Comparison of ENCODE assay signal across 7 mouse cellular contexts in the genomic region with DNA sequence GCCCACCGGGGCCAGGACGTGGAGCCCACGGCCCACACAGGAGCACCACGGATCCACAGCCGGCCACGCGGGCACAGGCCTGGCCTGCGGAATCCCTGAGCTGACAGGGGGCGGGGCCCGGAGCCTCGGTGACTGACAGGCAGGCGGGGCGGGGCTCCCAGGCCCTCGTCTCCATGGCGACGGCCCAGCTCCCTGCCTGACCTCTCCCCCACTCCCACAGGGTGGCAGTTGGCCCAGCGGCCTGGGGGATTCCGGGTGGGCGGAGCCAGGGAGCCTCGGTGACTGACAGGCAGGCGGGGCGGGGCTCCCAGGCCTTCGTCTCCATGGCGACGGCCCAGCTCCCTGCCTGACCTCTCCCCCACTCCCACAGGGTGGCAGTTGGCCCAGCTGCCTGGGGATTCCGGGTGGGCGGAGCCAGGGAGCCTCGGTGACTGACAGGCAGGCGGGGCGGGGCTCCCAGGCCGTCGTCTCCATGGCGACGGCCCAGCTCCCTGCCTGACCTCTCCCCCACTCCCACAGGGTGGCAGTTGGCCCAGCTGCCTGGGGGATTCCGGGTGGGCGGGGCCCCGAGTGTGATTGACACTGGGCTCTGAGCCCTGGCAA. TPM values are rescaled to one million over a fixed set of nuclear protein-coding genes. Genes with fewer than 3 reads are reported as not detected.
DNase-seq lines count a peak whose midpoint lies in the region; ATAC-seq lines count a peak whose summit lies in the region.
"Not testable (repeated sequence)": the region's sequence is repeated elsewhere in the genome, so short reads cannot be mapped to it uniquely, and the experiment has no call there.

No protein-coding gene starts in this region.

- not testable (repeated sequence) for H3K9me3 ChIP-seq in intestine, embryonic 16.5 days (ENCODE audit: control insufficient read depth, low read length); midbrain, embryonic 11.5 days (ENCODE audit: control insufficient read depth, low read length)

- H3K9ac ChIP-seq in intestine, embryonic 16.5 days (ENCODE audit: low read depth, low read length), result peak overlapping the region; percentile 48
- peak overlapping the region; percentile 27; the same call in 1 of the 2 replicates for H3K9ac ChIP-seq in midbrain, embryonic 11.5 days (ENCODE audit: low read length)

- H3K4me1 ChIP-seq in intestine, embryonic 16.5 days (ENCODE audit: control insufficient read depth, insufficient read depth, low read length); midbrain, embryonic 11.5 days (ENCODE audit: control insufficient read depth, insufficient read depth, low read length): not testable (repeated sequence)

- ATAC-seq in intestine, embryonic 16.5 days, result peak; percentile 96
- ATAC-seq in midbrain, embryonic 11.5 days (ENCODE audit: low FRiP score), result peak; percentile 93

- intact Hi-C loops in left cerebral cortex, postnatal 36 days (cut with DNase I), result not testable (repeated sequence)

- peak; percentile 100 for DNase-seq in adrenal gland, adult 8-10 months
- peak; percentile 27 for DNase-seq in embryo, embryonic 9.5 days (ENCODE audit: extremely low spot score)
- DNase-seq in gastrocnemius, postnatal 4 days (ENCODE audit: low spot score in 2 of 2), result peak; percentile 100
- DNase-seq in left cerebral cortex, postnatal 36 days (ENCODE audit: low spot score in 2 of 2), result peak; percentile 99 to 100
- DNase-seq in midbrain, embryonic 11.5 days (ENCODE audit: low spot score, missing footprints), result peak; percentile 82
- DNase-seq in skeletal muscle tissue, adult 2 months (ENCODE audit: low read depth, low spot score), result peak; percentile 98

- not testable (repeated sequence) for H3K36me3 ChIP-seq in intestine, embryonic 16.5 days (ENCODE audit: control insufficient read depth, insufficient read depth, low read length); midbrain, embryonic 11.5 days (ENCODE audit: control insufficient read depth, insufficient read depth, low read length)

- peak overlapping the region; percentile 61 for H3K4me2 ChIP-seq in intestine, embryonic 16.5 days (ENCODE audit: low read depth, low read length)
- peak overlapping the region; percentile 57 for H3K4me2 ChIP-seq in midbrain, embryonic 11.5 days

- WGBS in intestine, embryonic 16.5 days, result 4% methylated on average over 6 of the region's 37 CpGs
- WGBS in midbrain, embryonic 11.5 days, result 24% methylated on average over 16 of the region's 37 CpGs

- H3K4me3 ChIP-seq in intestine, embryonic 16.5 days (ENCODE audit: low read length), result peak overlapping the region; percentile 46
- peak overlapping the region; percentile 30 for H3K4me3 ChIP-seq in midbrain, embryonic 11.5 days (ENCODE audit: low read depth, low read length)

- not testable (repeated sequence) for H3K27me3 ChIP-seq in intestine, embryonic 16.5 days (replicated peaks; ENCODE audit: control insufficient read depth, insufficient read depth, low read length); midbrain, embryonic 11.5 days (ENCODE audit: control insufficient read depth, insufficient read depth, low read length)

- not testable (repeated sequence) for H3K27ac ChIP-seq in intestine, embryonic 16.5 days (ENCODE audit: low read length)
- peak overlapping the region; percentile 89 for H3K27ac ChIP-seq in midbrain, embryonic 11.5 days (ENCODE audit: low read depth, low read length)

RNA-seq across cellular contexts. Expression of gene Gm21887, which starts 11.5 kb away (rescaled TPM):
- total RNA-seq in adrenal gland, adult 8-10 months (2022), result 100 to 1,000 TPM; 122 to 338 (median 214) TPM
- total RNA-seq in gastrocnemius, postnatal 4 days (2021), result 100 to 1,000 TPM in 1 of 2 experiments, 10 to 100 TPM in 1; 93.0 to 116 TPM
- 111 and 149 TPM in 2 replicates for polyA plus RNA-seq in intestine, embryonic 16.5 days (2015; fragmentation: Nextera tagmentation; extraction: Ambion mirVana)
- 100 to 1,000 TPM; 169 to 228 TPM for total RNA-seq in left cerebral cortex, postnatal 36 days (2021)
- polyA plus RNA-seq in midbrain, embryonic 11.5 days (2014; fragmentation: Nextera tagmentation; extraction: Ambion mirVana), result 177 and 189 TPM in 2 replicates

Comparison
In these comparisons a context has a peak if more than half of its experiments do, and no peak if none do; other contexts are left out.
1. DNase-seq: peak in every context shown above with its lines; median percentile 100 in adrenal gland, adult 8-10 months; 100 in gastrocnemius, postnatal 4 days; 100 in left cerebral cortex, postnatal 36 days; 98 in skeletal muscle tissue, adult 2 months; 82 in midbrain, embryonic 11.5 days; 27 in embryo, embryonic 9.5 days.